Mouse (Mus musculus): ENCODE data around the gene Catip.

- no peak for TF ChIP-seq CTCF (IDR thresholded peaks at IDR 0.05; ENCODE audit: insufficient read depth, low read length)
- no peak for TF ChIP-seq POLR2A (IDR thresholded peaks at IDR 0.05; ENCODE audit: borderline replicate concordance, extremely low read depth, low read depth, low read length)
These were observed 46.9 kb downstream of the Catip start, which contains the start of gene Vil1 for GRCm38 (mm10) chr1:74408589-74409504.

All from lung, adult 2 months (tissue).